Mouse (Mus musculus): ENCODE measurements around the gene Olfr800.

Gene Olfr800

GRCm38 (mm10) chr10:129657394-129657793 lies at the start of gene Olfr800:
Gene Olfr800, plus strand, starts transcription at chr10:129657694.
- no peak for DNase-seq

DNA sequence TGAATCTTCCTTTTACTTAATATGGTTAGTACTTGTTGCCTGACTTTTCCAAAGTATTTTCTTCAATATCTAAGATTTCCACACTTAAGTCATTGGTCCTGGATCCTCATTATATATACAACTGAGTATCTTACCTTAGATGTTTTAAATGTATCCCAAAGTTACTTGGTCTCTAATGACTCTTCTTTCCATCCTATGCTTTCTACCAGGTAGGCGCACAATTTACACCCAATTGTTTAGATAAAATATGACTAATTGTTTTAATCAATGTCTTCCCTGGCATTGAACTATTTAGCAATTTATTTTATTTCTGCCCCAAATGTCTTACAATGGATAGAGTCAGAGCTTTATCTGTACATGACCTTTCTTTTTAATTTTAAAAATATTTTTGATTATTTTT lies 45.0 kb upstream of the Olfr800 start, which contains the start of gene Olfr796:
Olfr796 (minus strand) TSS at position 101 of the 400 bp plus-strand sequence.
- DNase-seq = no peak

GRCm38 (mm10) chr10:129621724-129622123 lies 35.8 kb upstream of the Olfr800 start:
- DNase-seq = no peak

- DNase-seq = no peak
Measured at GRCm38 (mm10) chr10:129623251-129623650, 34.2 kb upstream of the Olfr800 start.

GRCm38 (mm10) chr10:129627834-129628233 lies 29.7 kb upstream of the Olfr800 start, which contains the start of gene Olfr798:
Gene Olfr798, minus strand, starts transcription at chr10:129627934.
- DNase-seq = no peak

- no peak for DNase-seq
Measured at GRCm38 (mm10) chr10:129637184-129637583, 20.3 kb upstream of the Olfr800 start, which contains the start of gene Olfr799. Gene Olfr799, plus strand, starts transcription at chr10:129637484.

- no peak for DNase-seq
Measured at GRCm38 (mm10) chr10:129651763-129652162, 5.7 kb upstream of the Olfr800 start.

DNA sequence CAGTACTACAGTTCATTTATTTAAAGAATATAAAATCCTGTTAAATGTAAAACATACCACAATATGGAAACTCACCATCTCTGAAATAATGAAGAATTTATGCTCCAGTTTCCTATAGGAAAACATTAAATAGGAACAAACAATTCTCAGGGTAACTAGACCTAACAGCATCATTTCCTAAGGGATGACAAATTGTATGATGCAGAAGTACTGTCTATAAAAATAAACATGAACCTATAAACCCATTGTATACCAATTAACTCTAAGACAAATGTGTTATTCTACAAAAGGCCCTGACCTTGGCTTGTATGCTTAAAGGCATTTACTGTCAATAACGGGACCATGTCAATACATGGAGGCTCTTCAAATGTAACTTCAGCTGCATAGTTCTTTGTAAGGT lies 16.3 kb downstream of the Olfr800 start, which contains the start of gene Olfr801:
Olfr801 (minus strand) TSS at position 101 of the 400 bp plus-strand sequence.
- DNase-seq = no peak

DNA sequence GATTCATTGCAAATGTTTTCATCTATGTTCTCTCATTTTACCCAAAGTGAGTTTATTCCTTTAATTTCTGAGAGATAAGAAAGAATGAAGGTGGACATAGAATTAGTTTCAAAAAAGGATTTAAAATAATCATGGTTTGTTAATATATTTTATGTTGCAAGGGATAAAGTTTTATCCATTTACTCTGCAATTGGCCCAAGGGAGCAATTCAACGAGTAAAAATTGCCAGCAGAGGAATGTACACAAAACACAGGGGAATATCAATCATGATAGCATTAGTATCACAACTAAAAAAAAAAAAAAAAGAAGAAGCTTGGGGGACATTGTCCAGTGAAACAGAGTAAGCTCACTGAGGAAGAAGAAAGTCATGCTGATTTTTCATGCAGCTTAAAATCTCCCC lies 30.6 kb downstream of the Olfr800 start, which contains the start of gene Olfr802:
Olfr802 (minus strand) TSS at position 101 of the 400 bp plus-strand sequence.
- DNase-seq = no peak

DNA sequence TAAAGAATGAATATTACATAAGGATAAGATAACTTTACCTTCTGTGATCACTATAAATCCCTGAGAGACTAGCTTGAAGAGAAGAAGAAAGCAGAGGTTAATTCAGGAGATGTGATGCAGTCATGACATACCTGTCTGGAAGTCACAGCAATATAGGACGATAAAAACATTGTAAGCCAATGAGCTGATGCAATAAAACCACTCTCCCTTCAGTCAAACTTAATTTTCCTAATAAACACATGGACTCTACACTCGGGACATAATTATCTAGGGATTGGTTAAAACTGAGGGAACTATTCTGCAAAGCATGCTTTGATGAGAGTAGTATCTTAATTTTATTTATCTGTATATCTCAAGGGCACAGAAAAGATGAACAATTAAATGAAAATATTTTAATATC lies 36.7 kb downstream of the Olfr800 start, which contains the start of gene Olfr803:
Olfr803 (minus strand) TSS at position 101 of the 400 bp plus-strand sequence.
- DNase-seq = no peak

- no peak for DNase-seq
Measured at GRCm38 (mm10) chr10:129702910-129703309, 45.4 kb downstream of the Olfr800 start, which contains the start of gene Olfr804. Gene Olfr804, plus strand, starts transcription at chr10:129703210.

Measured in lung, adult 18-20 months (tissue).